Mouse (Mus musculus) heart, embryonic 14.5 days (tissue): ENCODE measurements around the gene Setdb1. TPM values are rescaled to one million over a fixed set of nuclear protein-coding genes. Genes with fewer than 3 reads are reported as not detected.
"Not testable (repeated sequence)": the region's sequence is repeated elsewhere in the genome, so short reads cannot be mapped to it uniquely, and the experiment has no call there.

ENCODE experiments used
- ATAC-seq: fragments of 200-750 bp; cut with Nextera tagmentation; 2 replicates; pipeline ENCODE4 v1.8.0; 2017; ENCODE audit warnings: low read depth, moderate TSS enrichment; ENCODE audit not compliant: insufficient number of reproducible peaks, insufficient read depth, low FRiP score
- H3K27ac ChIP-seq, 2 experiments: fragments of 200-500 bp in 1 of 2; fragments of 300-500 bp in 1 of 2; sonication (generic) in 1 of 2; replicated peaks in 1 of 2; 2 replicates each; pipeline ENCODE4 v1.5.1; 2012 to 2014; ENCODE audit warnings: low read depth in 2 of 2, low read length in 2 of 2, control low read depth in 1 of 2, mild to moderate bottlenecking in 1 of 2, mixed read lengths in 1 of 2; ENCODE audit not compliant: control insufficient read depth in 1 of 2, insufficient read depth in 1 of 2
- H3K27me3 ChIP-seq: fragments of 300-500 bp; sonication (generic); 2 replicates; pipeline ENCODE4 v1.6.1; 2014; ENCODE audit warnings: mild to moderate bottlenecking, low read length, control low read depth; ENCODE audit not compliant: control insufficient read depth, insufficient read depth
- H3K36me3 ChIP-seq: fragments of 300-500 bp; sonication (generic); 2 replicates; pipeline ENCODE4 v1.6.1; 2014; ENCODE audit warnings: mild to moderate bottlenecking, control low read depth, low read length, mixed read lengths; ENCODE audit not compliant: control insufficient read depth, insufficient read depth
- H3K4me1 ChIP-seq, 2 experiments: fragments of 200-500 bp in 1 of 2; fragments of 300-500 bp in 1 of 2; sonication (generic) in 1 of 2; 2 replicates each; pipeline ENCODE4 v1.6.1; 2012 to 2014; ENCODE audit warnings: low read length in 2 of 2, control low read depth in 1 of 2, mixed read lengths in 1 of 2; ENCODE audit not compliant: control insufficient read depth in 2 of 2, insufficient read depth in 2 of 2
- H3K4me2 ChIP-seq: fragments of 300-500 bp; sonication (generic); 2 replicates; pipeline ENCODE4 v1.6.1; 2014; ENCODE audit warnings: mild to moderate bottlenecking, low read length
- H3K4me3 ChIP-seq, 2 experiments: fragments of 200-500 bp in 1 of 2; fragments of 300-500 bp in 1 of 2; sonication (generic) in 1 of 2; 2 replicates each; pipeline ENCODE4 v1.5.1; 2012 to 2014; ENCODE audit warnings: low read length in 2 of 2, mild to moderate bottlenecking in 2 of 2, control low read depth in 1 of 2, low read depth in 1 of 2, moderate library complexity in 1 of 2; ENCODE audit not compliant: control insufficient read depth in 1 of 2, insufficient read depth in 1 of 2
- H3K9ac ChIP-seq: fragments of 300-500 bp; sonication (generic); 2 replicates; pipeline ENCODE4 v1.6.1; 2014; ENCODE audit warnings: mild to moderate bottlenecking, low read length
- H3K9me3 ChIP-seq: fragments of 300-500 bp; sonication (generic); 2 replicates; pipeline ENCODE4 v1.6.1; 2016; ENCODE audit warnings: low read length, control low read depth; ENCODE audit not compliant: control insufficient read depth
- WGBS: fragments of 180-500 bp; shearing (Covaris S2); extraction: QIAGEN DNeasy Blood & Tissue Kit; methylation state at CpG from one replicate; pipeline ENCODE4 v1.1.7; 2014; 5-methylcytosine and 5-hydroxymethylcytosine counted together
- polyA plus RNA-seq: library from polyadenylated mRNA; unstranded; fragments of >200 nt; fragmentation: Nextera tagmentation; extraction: Ambion mirVana; gene quantifications from 2 replicates; pipeline ENCODE4 v1.2.1, GENCODE M21; 2014

Gene Setdb1
- 22.1 and 24.4 TPM in 2 replicates for polyA plus RNA-seq

DNA sequence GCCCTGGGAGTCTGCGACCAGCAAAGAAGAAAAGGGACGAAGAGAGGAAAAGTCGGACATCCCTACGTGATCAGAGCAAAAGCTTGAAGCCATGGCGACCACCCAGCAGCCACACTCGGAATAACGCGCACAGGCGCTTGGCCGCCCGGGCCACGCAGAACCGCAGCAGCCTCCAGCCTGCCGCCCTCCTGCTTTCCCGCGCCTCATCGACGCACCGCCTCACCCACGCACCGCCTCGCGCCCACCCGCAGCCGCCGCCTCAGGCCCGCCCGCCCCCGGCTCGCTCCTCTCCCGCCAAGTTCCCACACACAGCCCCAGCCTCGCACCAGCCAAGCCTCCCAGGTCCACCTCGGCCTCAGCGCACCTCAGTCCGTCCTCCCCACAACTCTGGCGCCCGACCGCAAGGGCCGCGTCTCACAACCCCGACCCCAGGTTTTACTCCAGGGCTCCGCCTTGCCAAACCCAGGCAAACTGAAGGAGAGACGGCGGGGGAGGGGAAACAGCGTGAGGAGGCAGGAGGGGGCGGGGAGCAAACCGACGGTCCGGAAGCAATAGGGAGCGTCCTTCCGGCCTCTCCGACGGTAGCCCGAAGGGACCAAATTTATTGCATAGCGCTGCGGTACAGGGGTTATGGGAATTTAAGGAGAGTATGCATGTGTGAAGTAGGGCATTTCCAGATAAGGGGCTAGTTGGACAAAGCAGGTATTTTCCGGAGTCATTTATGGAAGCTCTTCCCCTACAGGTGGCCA, at the start of gene Setdb1:
Setdb1 (minus strand) TSS at position 502 of the 749 bp plus-strand sequence.
- ATAC-seq, result peak; percentile 89
- 1% methylated on average over 29 of the region's 57 CpGs for whole genome bisulfite sequencing
- H3K4me1 ChIP-seq, H3K9me3 ChIP-seq, H3K27me3 ChIP-seq: not testable (repeated sequence)
- H3K4me2 ChIP-seq, result peak within 1 kb of the TSS; percentile 58
- peak within 1 kb of the TSS; percentile 48 to 52 for H3K4me3 ChIP-seq
- H3K36me3 ChIP-seq, result peaks cover 23% of the 10 kb centered on the region
- 0 out of 4 replicates have a peak within 1 kb of the TSS, but pooled peaks of 1 of the 2 experiments have one; percentile 44 for H3K27ac ChIP-seq
- H3K9ac ChIP-seq, result peak within 1 kb of the TSS; percentile 71

DNA sequence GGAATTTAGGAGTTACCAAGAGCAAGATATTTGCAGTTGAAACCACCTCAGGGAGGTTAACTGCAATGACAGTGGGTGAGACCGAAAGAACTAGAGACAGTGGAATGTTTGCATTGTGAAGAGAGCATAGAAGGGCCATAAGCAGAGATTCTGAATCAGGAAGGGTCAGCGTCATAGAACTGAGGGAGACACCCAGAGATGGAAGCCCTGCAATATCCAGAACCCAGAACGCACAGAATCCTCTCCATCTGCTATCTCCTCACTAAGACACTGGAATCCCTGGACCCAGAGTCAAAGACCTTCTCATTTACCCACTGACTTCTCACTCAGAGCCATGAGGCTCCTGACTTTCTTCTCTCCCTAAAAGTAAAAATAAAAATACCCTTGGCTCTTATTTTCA, 45.7 kb upstream of the Setdb1 start, which contains the start of gene 4930558C23Rik:
4930558C23Rik (minus strand) TSS at position 101 of the 400 bp plus-strand sequence.
- Histone ChIP-seq H3K27me3 (no peaks in the 10 kb centered on the region), H3K36me3 (no peaks in the 10 kb centered on the region), H3K27ac (no peak within 1 kb of the TSS), H3K4me3 (no peak within 1 kb of the TSS), H3K4me1 (no peaks in the 10 kb centered on the region), H3K9ac (no peak within 1 kb of the TSS), H3K4me2 (no peak within 1 kb of the TSS), H3K9me3 (no peaks in the 10 kb centered on the region)
- no peak for ATAC-seq
- 85% methylated on average over 3 of the region's 3 CpGs for WGBS

DNA sequence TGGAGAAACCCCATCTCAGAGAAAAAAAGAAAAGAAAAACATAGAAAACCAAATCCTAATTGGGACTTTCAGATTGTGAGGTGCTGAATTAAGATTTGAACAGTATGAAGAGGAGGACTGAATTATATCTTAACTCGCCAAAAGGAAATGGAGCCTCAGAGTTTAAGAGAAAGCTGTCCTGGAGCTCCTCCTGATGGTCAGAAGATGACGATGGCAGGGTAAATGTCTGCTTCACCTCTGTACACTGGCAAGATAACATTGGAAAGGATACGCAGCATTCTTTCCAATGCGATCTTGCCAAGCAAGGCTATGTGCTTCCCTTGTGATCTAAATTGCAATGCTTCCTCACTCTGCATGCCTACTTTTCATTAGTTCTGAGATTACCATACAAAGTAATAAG, 37.4 kb upstream of the Setdb1 start:
- H3K9ac ChIP-seq, result no peak overlapping the region
- 69% methylated on average over 4 of the region's 4 CpGs for WGBS
- no peak overlapping the region for H3K4me3 ChIP-seq
- ATAC-seq, result no peak
- no peak overlapping the region for H3K27ac ChIP-seq
- H3K36me3 ChIP-seq, result no peaks in the 10 kb centered on the region
- no peak overlapping the region for H3K4me2 ChIP-seq
- H3K9me3 ChIP-seq, result peaks cover 5% of the 10 kb centered on the region; the same call in 1 of the 2 replicates
- no peaks in the 10 kb centered on the region for H3K27me3 ChIP-seq
- H3K4me1 ChIP-seq, result no peaks in the 10 kb centered on the region

DNA sequence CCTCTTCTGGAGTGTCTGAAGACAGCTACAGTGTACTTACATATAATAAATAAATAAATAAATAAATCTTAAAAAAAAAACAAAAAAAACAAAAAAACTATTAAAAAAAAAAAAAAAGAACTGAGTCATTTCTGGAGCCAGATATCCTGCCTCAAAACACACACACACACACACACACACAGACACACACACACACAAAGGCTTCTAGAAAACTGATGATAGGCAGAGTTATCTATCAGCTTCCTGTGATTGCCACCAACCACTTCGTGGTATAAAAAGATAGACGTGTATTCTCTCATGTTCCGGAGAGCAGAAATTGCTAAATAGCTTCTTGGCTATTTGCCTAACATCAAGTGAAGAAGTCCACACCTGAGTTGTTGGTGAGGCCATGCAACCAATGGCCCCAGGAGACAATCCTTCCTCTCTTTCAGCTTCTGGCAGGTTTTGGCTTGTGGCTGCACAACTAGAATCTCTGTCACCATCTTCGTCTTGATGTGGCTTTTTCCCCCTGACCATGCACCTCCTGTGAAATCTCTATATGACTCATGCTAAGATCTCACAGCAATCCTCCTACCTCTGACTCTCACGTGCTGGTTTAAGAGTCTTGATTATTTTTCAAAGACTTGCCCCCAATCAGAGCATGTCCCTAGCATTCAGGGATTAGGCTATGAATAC, 28.5 kb upstream of the Setdb1 start:
- Histone ChIP-seq H3K9ac (no peak overlapping the region), H3K27ac (no peak overlapping the region), H3K9me3 (no peaks in the 10 kb centered on the region), H3K4me1 (no peaks in the 10 kb centered on the region), H3K36me3 (no peaks in the 10 kb centered on the region), H3K4me3 (no peak overlapping the region), H3K27me3 (no peaks in the 10 kb centered on the region), H3K4me2 (no peak overlapping the region)
- ATAC-seq, result no peak
- WGBS, result 80% methylated on average over 5 of the region's 5 CpGs

DNA sequence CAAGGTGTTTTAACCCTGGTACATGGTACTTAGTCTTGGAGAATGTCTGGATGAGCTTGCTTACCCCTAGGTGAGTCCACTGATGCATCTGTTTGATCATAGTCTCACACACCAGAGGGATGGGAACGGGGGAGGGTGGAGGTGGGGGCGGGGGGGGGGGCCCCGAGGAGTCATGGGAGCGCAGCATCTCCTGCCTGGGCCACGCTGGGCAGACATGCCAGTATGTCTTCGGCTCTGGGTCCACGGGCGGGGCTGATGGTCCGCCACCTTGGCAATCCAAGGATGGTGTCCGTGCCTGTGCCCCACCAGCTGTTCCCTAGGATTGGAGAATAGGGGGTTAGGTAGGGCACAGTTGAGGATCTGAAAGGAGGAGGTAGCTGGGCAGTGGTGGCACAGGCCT, 16.2 kb upstream of the Setdb1 start:
- WGBS, result 82% methylated on average over 10 of the region's 10 CpGs
- Histone ChIP-seq H3K4me1 (no peaks in the 10 kb centered on the region), H3K4me3 (no peak overlapping the region), H3K4me2 (no peak overlapping the region), H3K9me3 (peaks cover 13% of the 10 kb centered on the region; the same call in 1 of the 2 replicates), H3K27ac (no peak overlapping the region), H3K9ac (no peak overlapping the region), H3K36me3 (no peaks in the 10 kb centered on the region), H3K27me3 (no peaks in the 10 kb centered on the region)
- no peak for ATAC-seq

GRCm38 (mm10) chr3:95370101-95370500, 13.1 kb upstream of the Setdb1 start:
- Histone ChIP-seq H3K4me1 (no peaks in the 10 kb centered on the region), H3K9ac (no peak overlapping the region), H3K36me3 (no peaks in the 10 kb centered on the region), H3K9me3 (no peaks in the 10 kb centered on the region), H3K27me3 (no peaks in the 10 kb centered on the region), H3K4me2 (no peak overlapping the region), H3K27ac (no peak overlapping the region), H3K4me3 (no peak overlapping the region)
- no peak for ATAC-seq

DNA sequence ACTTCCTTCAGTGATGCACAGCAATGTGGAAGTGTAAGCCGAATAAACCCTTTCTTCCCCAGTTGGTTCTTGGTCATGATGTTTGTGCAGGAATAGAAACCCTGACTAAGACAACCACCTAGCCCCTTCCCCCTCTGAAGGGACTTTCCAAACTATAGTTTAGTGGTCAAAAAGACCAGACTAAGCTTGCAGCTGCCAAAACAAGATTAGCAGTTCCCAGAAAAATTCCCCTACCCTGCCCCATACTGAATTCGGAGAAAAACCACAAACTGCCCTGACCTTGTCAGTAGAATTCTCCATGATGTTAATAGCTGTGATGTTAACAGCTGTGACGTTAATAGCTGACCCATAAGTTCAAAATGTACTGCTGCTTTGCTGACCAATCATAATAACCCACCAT, 3.3 kb upstream of the Setdb1 start:
- H3K4me1 ChIP-seq, H3K9ac ChIP-seq, H3K27me3 ChIP-seq, H3K9me3 ChIP-seq, H3K27ac ChIP-seq, H3K4me2 ChIP-seq, H3K36me3 ChIP-seq, ATAC-seq, H3K4me3 ChIP-seq: not testable (repeated sequence)
- 59% methylated on average over 3 of the region's 3 CpGs for WGBS
